In genomic region chr3:43352829-43353228, GRCm38 (mm10) we compare ENCODE assay signal across 12 mouse cellular contexts.
DNase-seq lines count a peak whose midpoint lies in the region; ATAC-seq and TF ChIP-seq lines count a peak whose summit lies in the region.
"Had no signal": no experiment of that assay in that cellular context is flagged by ENCODE, and none has a peak within 500 bp of the region (broad histone marks: within the 10 kb centered on the region; RNA-seq: fewer than 3 reads in every experiment).

No protein-coding gene starts in this region.

- no peak for TF ChIP-seq POLR2A in lung, adult 2 months (IDR thresholded peaks at IDR 0.05; ENCODE audit: borderline replicate concordance, extremely low read depth, low read depth, low read length)

- H3K4me1 ChIP-seq in lung, embryonic 14.5 days (ENCODE audit: insufficient read depth), result no peaks in the 10 kb centered on the region
- H3K4me1 ChIP-seq in lung, adult 2 months (ENCODE audit: control insufficient read depth, insufficient read depth, low read length), result no peaks in the 10 kb centered on the region
- no peaks in the 10 kb centered on the region for H3K4me1 ChIP-seq in limb, embryonic 10.5 days

- peak; percentile 90 for ATAC-seq in lung, embryonic 14.5 days (ENCODE audit: insufficient read depth)
- ATAC-seq: intestine, postnatal 0 days had no signal

- DNase-seq in lung, embryonic 14.5 days, result peak; percentile 84
- no peak for DNase-seq in lung, adult 2 months
- peak; percentile 68 for DNase-seq in embryo, embryonic 10 days (ENCODE audit: low spot score)
- DNase-seq in embryo, embryonic 9.5 days (ENCODE audit: extremely low spot score), result peak; percentile 14
- DNase-seq in limb, embryonic 10.5 days (ENCODE audit: low spot score), result peak; percentile 33
- no peak for DNase-seq in right cerebral cortex, postnatal 25 days
- no peak for DNase-seq in cerebellum, postnatal 36 days
- DNase-seq in left cerebral cortex, postnatal 10 days (ENCODE audit: extremely low spot score in 1 of 2, low spot score in 2 of 2), result no peak
- DNase-seq: adrenal gland, adult 8-10 months; liver; right cerebral cortex, adult 18-20 months had no signal

- intact Hi-C loops in left cerebral cortex, postnatal 10 days (cut with DNase I), result no loop called here

- no peak overlapping the region for H3K27ac ChIP-seq in lung, embryonic 14.5 days (ENCODE audit: low read depth)
- no peak overlapping the region for H3K27ac ChIP-seq in limb, embryonic 10.5 days

- H3K27me3 ChIP-seq in lung, embryonic 14.5 days (ENCODE audit: insufficient read depth, low read length), result no peaks in the 10 kb centered on the region
- H3K27me3 ChIP-seq in limb, embryonic 10.5 days (ENCODE audit: low read depth, poor library complexity, severe bottlenecking), result no peaks in the 10 kb centered on the region

- H3K4me3 ChIP-seq in lung, embryonic 14.5 days (ENCODE audit: low read depth, low read length), result no peak overlapping the region
- H3K4me3 ChIP-seq in lung, adult 2 months (replicated peaks; ENCODE audit: extremely low read depth, low read depth, low read length), result no peak overlapping the region
- no peak overlapping the region for H3K4me3 ChIP-seq in limb, embryonic 10.5 days

- H3K4me2 ChIP-seq in lung, embryonic 14.5 days, result no peak overlapping the region

- no peaks in the 10 kb centered on the region for H3K36me3 ChIP-seq in lung, embryonic 14.5 days (ENCODE audit: insufficient read depth)
- H3K36me3 ChIP-seq in limb, embryonic 10.5 days, result no peaks in the 10 kb centered on the region

- no peak for TF ChIP-seq CTCF in lung, embryonic 14.5 days (IDR thresholded peaks at IDR 0.05; ENCODE audit: low read depth)
- no peak for TF ChIP-seq CTCF in lung, adult 2 months (IDR thresholded peaks at IDR 0.05; ENCODE audit: insufficient read depth, low read length)

- H3K9me3 ChIP-seq in lung, embryonic 14.5 days (ENCODE audit: low read depth, low read length), result no peaks in the 10 kb centered on the region
- no peaks in the 10 kb centered on the region for H3K9me3 ChIP-seq in limb, embryonic 10.5 days (replicated peaks)

- H3K9ac ChIP-seq in lung, embryonic 14.5 days, result no peak overlapping the region

Comparison
In these comparisons a context has a peak if more than half of its experiments do, and no peak if none do; other contexts are left out.
1. DNase-seq: peak in lung, embryonic 14.5 days (single experiment), embryo, embryonic 10 days (single experiment), embryo, embryonic 9.5 days (single experiment) and limb, embryonic 10.5 days (single experiment); none in lung, adult 2 months (single experiment), right cerebral cortex, postnatal 25 days (single experiment), cerebellum, postnatal 36 days (0 of 2) and left cerebral cortex, postnatal 10 days (0 of 2).